21 mouse cellular contexts compared by ENCODE assay signal in the genomic region with DNA sequence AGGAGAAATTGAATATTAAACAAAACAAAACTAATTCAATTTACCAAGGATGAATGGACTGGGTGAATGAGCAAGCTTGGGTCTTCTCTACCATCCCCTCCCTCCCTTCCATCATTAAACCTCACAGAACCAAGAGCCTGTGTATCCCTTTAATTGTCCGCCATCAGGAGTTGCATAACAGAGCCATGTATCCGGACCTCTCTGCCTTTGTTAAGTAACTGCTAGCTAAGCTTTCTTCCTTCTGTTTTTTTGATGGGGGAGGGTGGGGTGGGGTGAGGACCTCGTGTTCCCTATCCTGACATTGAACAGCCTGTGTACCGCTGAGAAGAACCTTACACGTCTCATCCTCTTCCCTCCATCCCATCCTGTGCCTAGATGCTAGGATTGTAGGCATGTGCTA.
"Had no signal": no experiment of that assay in that cellular context is flagged by ENCODE, and none has a peak within 500 bp of the region (broad histone marks: within the 10 kb centered on the region; RNA-seq: fewer than 3 reads in every experiment).

No protein-coding gene starts in this region.

- H3K4me2 ChIP-seq: limb, embryonic 13.5 days; liver, embryonic 13.5 days; lung, embryonic 14.5 days; midbrain, embryonic 12.5 days; neural tube, embryonic 13.5 days; stomach, embryonic 15.5 days had no signal

- H3K4me3 ChIP-seq: layer of hippocampus, adult 2 months; limb, embryonic 10.5 days; limb, embryonic 13.5 days; liver, embryonic 13.5 days; midbrain, embryonic 12.5 days; myocyte; neural tube, embryonic 13.5 days; stomach, embryonic 15.5 days had no signal

- DNase-seq: kidney, adult 2 months; kidney, postnatal 25 days; layer of hippocampus, adult 9-11 months; liver; liver, embryonic 13.5 days; lung, embryonic 14.5 days; right cerebral cortex, postnatal 25 days; spleen, adult 18-20 months; thymus, postnatal 4 days had no signal

- H3K4me1 ChIP-seq: liver, embryonic 13.5 days; midbrain, embryonic 12.5 days; stomach, embryonic 15.5 days had no signal

- ATAC-seq: intestine, postnatal 0 days; lung, postnatal 0 days; midbrain, embryonic 16.5 days had no signal

- H3K27ac ChIP-seq: kidney, postnatal 0 days; layer of hippocampus, adult 2 months; limb, embryonic 10.5 days; limb, embryonic 13.5 days; liver, embryonic 13.5 days; macrophage; midbrain, embryonic 12.5 days; neural tube, embryonic 13.5 days; stomach, embryonic 15.5 days had no signal

- H3K36me3 ChIP-seq: limb, embryonic 10.5 days; limb, embryonic 13.5 days; liver, embryonic 13.5 days; midbrain, embryonic 12.5 days; neural tube, embryonic 13.5 days; stomach, embryonic 15.5 days had no signal

- H3K9me3 ChIP-seq: limb, embryonic 10.5 days; limb, embryonic 13.5 days; liver, embryonic 13.5 days; midbrain, embryonic 12.5 days; neural tube, embryonic 13.5 days; stomach, embryonic 15.5 days had no signal

- H3K9ac ChIP-seq: limb, embryonic 13.5 days; liver, embryonic 13.5 days; lung, embryonic 14.5 days; midbrain, embryonic 12.5 days; neural tube, embryonic 13.5 days; stomach, embryonic 15.5 days had no signal

- H3K27me3 ChIP-seq: liver, embryonic 13.5 days; stomach, embryonic 15.5 days had no signal
